Mouse (Mus musculus): ENCODE data around the gene Vmn1r198.

GRCm38 (mm10) chr13:22320091-22320490 is 30.1 kb upstream of the Vmn1r198 start:
- no peak for TF ChIP-seq CTCF (IDR thresholded peaks at IDR 0.05; ENCODE audit: low read depth)
- TF ChIP-seq EP300 (optimal IDR thresholded peaks at IDR 0.05): no peak

Measured in stomach, postnatal 0 days (tissue).